Mouse (Mus musculus): ENCODE results near the gene Hist2h4.
"Not testable (repeated sequence)": the region's sequence is repeated elsewhere in the genome, so short reads cannot be mapped to it uniquely, and the experiment has no call there.

The Hist2h4 gene

GRCm38 (mm10) chr3:96268776-96269378 is 5.8 kb upstream of the Hist2h4 start:
- peak in 1 of 2 experiments; percentile 55 for DNase-seq

- peak; percentile 82 to 88 for DNase-seq
These were observed 5.1 kb upstream of the Hist2h4 start, which contains the start of gene Hist2h3b for GRCm38 (mm10) chr3:96268051-96268775. Gene Hist2h3b (plus strand): TSS chr3:96268654.

GRCm38 (mm10) chr3:96267541-96267940 is 4.4 kb upstream of the Hist2h4 start:
- no peak for DNase-seq

GRCm38 (mm10) chr3:96266132-96266710 is 3.1 kb upstream of the Hist2h4 start:
- no peak for DNase-seq

- DNase-seq: no peak
These were observed 1.4 kb upstream of the Hist2h4 start for GRCm38 (mm10) chr3:96264404-96264949.

- peak; percentile 64 to 79 for DNase-seq
These were observed 670 bp upstream of the Hist2h4 start for GRCm38 (mm10) chr3:96263558-96264403.

GRCm38 (mm10) chr3:96262216-96262875 is 765 bp downstream of the Hist2h4 start:
- peak; percentile 74 to 83 for DNase-seq

GRCm38 (mm10) chr3:96261623-96262022 is 1.5 kb downstream of the Hist2h4 start:
- DNase-seq: no peak

GRCm38 (mm10) chr3:96260220-96260619 is 2.9 kb downstream of the Hist2h4 start:
- DNase-seq: no peak

GRCm38 (mm10) chr3:96257190-96257589 is 5.9 kb downstream of the Hist2h4 start:
- DNase-seq: no peak

GRCm38 (mm10) chr3:96255926-96256593 is 7.1 kb downstream of the Hist2h4 start:
- no peak for DNase-seq

- DNase-seq: peak in 1 of 2 experiments; percentile 43
These were observed 8.3 kb downstream of the Hist2h4 start for GRCm38 (mm10) chr3:96254683-96255355.

- DNase-seq: no peak
These were observed 11.3 kb downstream of the Hist2h4 start for GRCm38 (mm10) chr3:96251787-96252186.

GRCm38 (mm10) chr3:96250890-96251289 is 12.2 kb downstream of the Hist2h4 start:
- DNase-seq: no peak

- no peak for DNase-seq
These were observed 14.1 kb downstream of the Hist2h4 start for GRCm38 (mm10) chr3:96249034-96249345.

GRCm38 (mm10) chr3:96248141-96249033 is 14.7 kb downstream of the Hist2h4 start:
- no peak for DNase-seq

GRCm38 (mm10) chr3:96247356-96248140 is 15.6 kb downstream of the Hist2h4 start:
- DNase-seq: no peak

- not testable (repeated sequence) for DNase-seq
These were observed 16.7 kb downstream of the Hist2h4 start, which contains the start of gene Hist2h3c1 for GRCm38 (mm10) chr3:96246427-96246856. Gene Hist2h3c1 (plus strand): TSS chr3:96246685.

- DNase-seq: not testable (repeated sequence)
These were observed 17.1 kb downstream of the Hist2h4 start for GRCm38 (mm10) chr3:96246018-96246417.
